Mouse (Mus musculus): ENCODE measurements around the gene Rpl39l.
"Not testable (repeated sequence)": the region's sequence is repeated elsewhere in the genome, so short reads cannot be mapped to it uniquely, and the experiment has no call there.

The Rpl39l gene

DNA sequence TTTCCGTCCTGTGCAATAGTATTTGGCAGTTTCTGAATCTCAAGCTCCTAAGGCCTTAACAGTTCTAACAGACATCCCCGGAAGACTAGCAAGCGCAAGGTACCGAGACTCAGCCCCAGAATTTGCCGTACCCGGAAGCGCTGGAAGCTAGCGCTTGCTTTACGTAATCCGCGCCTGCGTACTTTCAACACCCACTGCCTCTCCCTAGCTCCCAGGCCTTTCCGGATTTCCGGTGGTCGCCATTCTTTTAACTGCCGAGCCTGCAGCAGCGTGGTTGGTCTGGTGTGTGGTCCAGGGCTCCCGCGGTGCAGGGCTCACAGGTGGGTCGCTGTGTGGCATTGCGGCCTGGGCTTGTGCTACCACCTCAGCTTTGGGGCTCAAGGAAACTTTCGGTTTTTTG is at the start of gene Rpl39l:
Rpl39l (plus strand) TSS at position 222 of the 400 bp plus-strand sequence.
- no peak for DNase-seq

DNA sequence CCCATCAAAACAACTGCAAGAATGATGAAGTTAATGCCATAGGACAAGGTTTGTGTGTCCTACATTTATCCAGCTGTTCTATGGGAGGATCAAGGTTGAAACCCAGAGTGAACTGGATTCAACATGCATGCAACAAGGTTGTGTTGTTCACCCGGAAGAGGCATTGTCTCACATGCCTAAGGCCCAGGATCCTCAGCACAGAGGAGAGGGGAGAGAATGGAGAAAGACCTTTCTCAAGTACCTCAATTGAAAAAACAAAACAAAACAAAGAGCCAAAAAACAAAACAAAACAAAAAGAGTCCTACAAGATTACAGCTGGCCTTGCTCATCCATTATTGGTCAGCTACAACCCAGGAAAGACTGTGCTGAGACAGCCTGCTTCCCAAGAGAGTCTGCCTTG is 42.4 kb upstream of the Rpl39l start:
- DNase-seq, result no peak

DNA sequence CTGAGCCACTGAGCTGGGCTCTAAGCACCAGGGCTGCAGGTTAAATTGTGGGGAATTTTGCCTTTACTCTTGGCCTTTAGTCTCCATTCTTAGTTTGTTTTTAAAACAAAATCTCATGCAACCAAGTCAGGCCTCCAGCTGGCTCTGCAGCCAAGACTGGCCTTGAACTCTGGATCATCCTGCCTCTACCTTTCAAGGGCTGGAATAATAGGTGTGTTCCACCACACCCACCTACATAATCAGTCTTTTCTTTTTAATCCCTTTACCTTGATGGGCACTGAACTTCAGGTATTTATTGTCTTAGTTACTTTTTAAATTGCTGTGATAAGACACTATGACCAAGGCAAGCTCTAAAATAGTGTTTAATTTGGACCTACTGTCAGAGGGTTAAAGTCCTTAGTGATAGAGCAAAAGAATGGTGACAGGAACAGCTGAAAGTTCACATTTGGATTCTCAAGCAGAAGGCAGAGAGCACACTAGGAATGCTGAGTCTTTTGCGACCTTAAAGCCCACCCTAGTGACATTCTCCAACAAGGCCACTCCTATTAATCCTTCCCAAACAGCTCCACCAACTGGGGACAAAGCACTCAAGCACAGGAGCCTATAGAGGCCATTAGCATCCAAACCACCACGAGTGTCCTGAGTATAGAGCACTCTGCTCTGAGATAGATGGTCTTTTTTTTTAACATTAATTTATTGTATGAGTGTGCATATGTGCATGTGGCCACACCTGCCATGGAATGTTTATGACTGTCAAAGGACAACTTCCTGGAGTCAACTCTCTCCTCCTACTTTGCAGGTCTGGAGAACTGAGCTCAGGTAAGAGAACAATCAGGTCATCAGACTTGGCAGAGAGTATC is 40.7 kb upstream of the Rpl39l start:
- no peak for DNase-seq

DNA sequence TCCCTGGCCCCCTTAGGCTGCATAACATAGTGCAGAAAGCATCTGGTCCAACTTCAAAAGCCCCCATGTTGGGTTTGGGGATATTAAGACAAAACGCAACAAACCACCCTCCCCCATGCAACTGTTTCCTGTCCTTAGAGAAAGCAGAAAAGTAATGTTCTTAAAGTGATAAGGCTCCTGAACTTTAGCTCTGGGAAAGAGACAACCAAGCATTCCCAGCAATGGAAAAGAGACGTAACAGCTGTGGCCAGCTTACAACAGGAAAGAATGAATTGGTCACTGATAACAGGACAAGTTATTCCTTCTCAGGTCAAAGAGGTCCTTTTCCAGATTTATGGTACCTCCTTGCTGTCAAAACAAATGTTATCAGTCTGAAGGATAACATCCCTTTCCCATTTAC is 26.9 kb upstream of the Rpl39l start:
- no peak for DNase-seq

DNA sequence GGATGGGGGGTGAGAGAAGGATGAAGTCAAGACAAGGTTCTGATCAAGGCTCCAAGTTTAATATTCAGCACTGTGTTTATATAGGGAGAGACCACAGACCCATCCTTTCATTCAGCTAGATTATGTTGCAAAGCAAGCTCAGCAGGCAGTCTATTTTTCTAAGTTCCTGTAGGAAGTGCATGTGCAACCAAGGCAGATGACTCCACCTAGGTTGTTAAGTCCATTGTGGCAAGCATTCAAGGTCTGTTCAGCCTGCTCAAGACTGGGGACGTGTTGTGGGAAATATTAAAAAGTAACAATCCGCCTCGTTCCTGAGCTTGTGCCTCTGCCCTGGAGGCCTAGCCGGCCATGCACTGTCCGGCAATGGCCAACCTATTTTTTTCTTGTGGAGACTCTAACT is 22.6 kb upstream of the Rpl39l start:
- DNase-seq, result no peak

DNA sequence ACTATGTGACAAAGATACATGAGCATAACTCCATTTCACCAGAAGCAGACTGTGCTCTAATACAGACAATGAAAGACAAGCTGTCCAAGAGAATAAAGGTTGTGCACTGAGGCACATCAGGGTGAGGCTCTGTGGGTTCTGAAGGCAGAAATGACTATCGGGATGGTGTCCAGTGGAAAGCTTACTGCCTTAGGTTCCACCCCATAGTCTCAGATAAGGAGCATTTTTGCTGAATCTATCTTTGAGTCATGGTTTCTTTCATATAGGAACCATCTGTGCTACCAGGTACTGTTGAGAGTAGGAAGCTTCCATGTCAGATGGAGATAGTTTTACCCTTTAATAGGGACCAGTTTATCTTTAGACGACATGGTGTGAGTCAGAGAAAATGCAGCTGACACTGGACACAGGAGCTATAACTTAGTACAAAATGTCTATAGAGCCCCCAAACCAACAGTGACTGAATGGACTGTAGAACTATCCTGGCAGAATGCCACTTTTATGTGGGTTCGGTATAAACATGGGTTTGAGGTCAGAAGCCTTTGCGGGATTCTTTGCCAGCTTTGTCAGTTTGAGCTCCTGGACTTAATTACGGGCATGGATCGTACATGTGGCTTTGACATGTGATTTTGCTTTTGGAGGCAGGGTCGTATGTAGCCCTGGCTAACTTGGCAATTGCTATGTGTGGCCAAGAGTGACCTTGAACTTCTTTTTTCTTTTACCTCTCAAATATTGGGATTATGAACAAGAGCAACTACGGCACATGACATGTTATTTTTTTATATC is 712 bp upstream of the Rpl39l start:
- no peak for DNase-seq

DNA sequence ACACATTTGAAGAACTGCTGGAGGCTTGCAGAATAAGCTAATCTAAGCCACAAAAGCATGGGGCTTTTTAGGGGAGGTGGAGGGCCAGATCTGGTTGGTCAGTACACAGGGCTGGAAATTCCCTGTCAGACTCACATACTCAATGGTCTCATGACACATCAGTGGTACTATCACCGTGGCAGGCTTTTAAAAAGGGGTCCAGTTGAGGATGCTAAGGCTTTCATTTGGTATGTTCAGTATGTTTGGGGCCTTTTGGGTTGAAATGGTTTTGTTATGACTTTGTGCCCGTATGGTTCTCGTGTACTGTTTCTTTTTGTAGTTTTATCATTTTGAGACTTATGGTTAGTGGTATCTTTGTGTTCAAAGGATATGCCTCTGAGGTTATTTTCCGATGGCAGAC is 1.2 kb downstream of the Rpl39l start:
- no peak for DNase-seq

DNA sequence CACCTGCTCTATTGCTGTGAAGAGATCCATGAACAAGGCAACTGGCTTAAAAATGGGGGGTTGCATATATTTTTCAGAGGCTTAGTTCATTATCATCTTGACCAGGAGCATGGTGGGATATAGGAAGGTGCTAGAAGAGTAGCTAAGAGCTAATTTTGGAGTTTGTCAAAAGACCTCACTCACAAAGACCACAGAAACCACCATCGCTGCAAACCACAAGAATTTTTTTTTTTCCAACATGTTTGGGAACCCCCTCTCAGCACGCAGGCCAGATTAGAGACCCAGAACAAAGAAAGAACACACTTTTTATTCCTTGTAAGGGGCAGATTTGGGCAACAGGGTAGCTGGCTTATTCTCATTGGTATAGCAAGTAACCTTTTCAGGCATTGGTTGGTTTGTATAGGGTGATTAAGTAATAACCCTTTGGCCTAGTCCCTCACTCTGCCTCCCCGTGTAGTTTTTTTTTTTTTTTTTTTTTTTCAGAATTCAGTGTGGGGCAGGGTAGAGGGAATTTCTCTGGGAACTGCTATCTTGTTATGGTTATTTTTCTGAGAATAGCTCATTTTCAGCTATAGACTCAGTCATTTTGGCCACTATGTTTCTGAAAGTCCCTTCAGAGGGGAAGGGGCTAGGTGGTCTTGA is 2.3 kb downstream of the Rpl39l start:
- DNase-seq, result no peak

DNA sequence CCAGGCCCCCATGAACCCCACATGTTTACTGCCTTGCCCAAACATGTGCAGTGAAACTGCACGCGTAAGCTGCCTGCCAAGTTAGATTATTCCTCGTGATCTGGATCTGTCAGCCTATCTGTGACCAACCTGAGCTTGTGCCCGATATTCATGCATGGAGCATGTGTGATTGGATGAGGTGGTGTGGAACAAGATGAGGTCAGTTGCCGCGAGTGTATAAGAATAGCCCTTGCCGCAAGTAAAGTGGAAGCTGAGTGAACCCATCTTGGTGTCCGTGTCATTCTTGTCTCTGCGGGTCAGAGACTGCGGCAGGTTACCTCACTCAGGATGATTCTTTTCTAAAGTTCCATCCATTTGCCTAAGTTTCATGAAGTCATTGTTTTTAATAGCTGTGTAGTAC is 17.4 kb downstream of the Rpl39l start:
- DNase-seq, result not testable (repeated sequence)

DNA sequence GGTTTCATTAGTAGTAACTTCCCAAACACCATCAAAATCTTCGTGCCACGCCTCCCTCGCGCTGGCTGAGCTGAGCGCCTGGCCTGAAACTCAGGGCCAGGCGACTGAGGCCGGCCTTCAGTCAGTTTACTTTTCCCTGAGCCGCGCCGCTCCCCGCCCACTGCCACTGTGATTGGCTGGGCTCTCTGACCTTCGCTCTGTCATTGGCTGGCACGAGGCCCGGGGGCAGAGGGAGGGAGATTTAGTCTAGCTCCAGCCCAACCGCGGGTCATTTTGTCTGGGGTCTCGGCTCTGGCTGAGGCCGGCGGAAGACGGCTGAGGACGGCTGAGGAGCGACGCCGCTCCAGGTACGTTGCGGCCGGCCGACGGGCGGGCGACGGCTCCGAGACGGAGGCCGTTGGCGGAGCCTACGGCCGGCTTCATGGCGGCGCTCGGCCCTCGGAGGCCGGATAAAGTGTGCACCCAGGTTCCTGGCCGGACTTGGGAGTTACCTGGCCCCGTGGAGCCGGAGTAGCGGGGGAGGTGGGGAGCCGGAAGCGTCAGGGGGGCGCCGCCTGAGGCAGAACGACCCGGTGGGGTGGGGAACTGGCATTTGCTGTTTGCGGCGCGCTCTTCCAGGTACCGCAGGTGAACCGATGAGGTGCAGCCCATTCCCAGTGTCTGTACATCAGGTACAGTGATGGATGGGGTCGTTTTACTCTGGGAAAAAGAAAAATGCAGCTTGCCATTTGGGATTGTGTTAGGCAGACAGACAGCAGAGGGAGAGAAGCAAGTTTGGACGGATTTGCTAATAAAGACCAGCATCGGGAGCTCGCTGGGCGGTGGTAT is 22.9 kb downstream of the Rpl39l start, which contains the start of gene Atf7ip2:
Atf7ip2 (plus strand) TSS at position 34 of the 828 bp plus-strand sequence.
- DNase-seq, result peak; percentile 57

DNA sequence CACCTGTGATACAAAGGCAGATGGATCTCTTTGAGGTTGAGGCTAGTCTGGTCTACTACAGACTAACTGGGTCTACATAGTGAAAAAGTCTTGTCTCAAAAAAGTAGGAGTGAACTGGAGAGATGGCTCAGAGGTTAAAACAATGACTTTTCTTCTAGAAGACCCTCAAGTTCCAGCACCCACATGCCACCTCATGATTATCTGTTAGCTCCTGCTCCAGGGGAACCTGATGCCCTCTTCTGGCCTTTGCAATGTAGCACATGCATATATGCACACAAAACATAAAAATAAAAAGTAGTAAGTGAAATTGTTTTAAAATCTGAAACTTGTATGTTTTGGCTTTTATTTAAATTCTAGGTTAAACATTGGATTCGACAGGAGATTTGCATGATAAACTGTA is 38.8 kb downstream of the Rpl39l start:
- no peak for DNase-seq

DNA sequence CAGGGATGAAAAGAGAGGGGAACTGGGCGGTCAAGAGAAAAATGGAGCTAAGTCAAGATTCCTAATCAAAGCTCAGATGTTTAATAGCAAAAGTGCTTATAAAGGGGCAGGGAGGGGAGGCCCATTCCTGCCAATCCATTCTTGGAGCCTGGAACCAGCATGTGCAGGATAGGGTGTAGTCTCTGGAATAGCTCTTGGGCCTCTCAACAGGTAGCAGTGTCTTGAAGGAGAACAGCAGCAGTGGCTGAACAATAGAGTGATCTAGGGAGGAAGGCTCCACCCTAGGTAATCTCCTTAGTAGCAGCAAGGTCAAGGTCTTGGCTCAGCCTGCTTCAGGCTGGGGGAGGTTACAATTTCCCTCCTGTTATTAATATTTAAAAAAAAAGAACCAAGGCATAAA is 46.3 kb downstream of the Rpl39l start:
- not testable (repeated sequence) for DNase-seq

DNA sequence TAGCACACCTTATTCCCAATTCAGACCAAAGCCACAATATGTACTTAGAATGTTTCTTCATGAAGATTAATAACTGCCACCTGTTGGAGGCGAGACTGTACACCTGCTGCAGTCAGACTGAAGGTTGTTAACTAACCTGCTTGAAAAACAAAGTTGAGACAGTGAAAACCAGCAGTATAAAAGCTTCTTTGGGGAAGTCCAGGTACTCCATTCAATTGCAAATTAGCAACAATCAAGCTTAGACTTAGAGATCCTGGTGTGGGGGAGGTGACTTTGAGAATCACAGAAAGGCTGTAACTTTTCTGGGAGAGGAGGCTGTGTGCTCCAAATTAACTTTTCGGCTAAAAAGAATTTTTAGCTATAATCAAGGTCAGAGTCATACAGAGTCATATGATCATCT is 47.0 kb downstream of the Rpl39l start:
- not testable (repeated sequence) for DNase-seq

Measured in cerebellum, adult 9-11 months (tissue).